Mouse (Mus musculus): ENCODE measurements at regions not wholly inside any gene's neighbourhood (a gene's known extent, or its start where the extent isn't known, plus 50 kb on each side); places are given as distances from the start of the nearest gene placed in this dataset.
A peak's percentile ranks its signal among the peaks of the same experiment; 100 is the strongest.

GRCm38 (mm10) chr15:59737247-59737646, 279.2 kb downstream of the 4933412E24Rik start:
- ATAC-seq (replicated peaks; ENCODE audit: extremely low read depth, insufficient read depth, low FRiP score), result no peak
- Histone ChIP-seq H3K36me3 (ENCODE audit: control insufficient read depth, insufficient read depth) (no peaks in the 10 kb centered on the region), H3K9me3 (replicated peaks; ENCODE audit: control insufficient read depth, low read length) (no peaks in the 10 kb centered on the region), H3K4me1 (ENCODE audit: control insufficient read depth, insufficient read depth, low read length) (no peaks in the 10 kb centered on the region; the same call in 1 of the 2 replicates), H3K4me2 (ENCODE audit: low read depth, low read length) (no peak overlapping the region), H3K27me3 (ENCODE audit: control insufficient read depth, insufficient read depth, low read length) (no peaks in the 10 kb centered on the region), H3K27ac (ENCODE audit: low read length) (no peak overlapping the region), H3K4me3 (ENCODE audit: low read length) (no peak overlapping the region), H3K9ac (ENCODE audit: low read length) (no peak overlapping the region)
- 62% methylated on average over 4 of the region's 4 CpGs for WGBS

GRCm38 (mm10) chr15:59734376-59734775, 282.0 kb downstream of the 4933412E24Rik start:
- Histone ChIP-seq H3K4me1 (ENCODE audit: control insufficient read depth, insufficient read depth, low read length) (no peaks in the 10 kb centered on the region), H3K4me2 (ENCODE audit: low read depth, low read length) (no peak overlapping the region), H3K27ac (ENCODE audit: low read length) (no peak overlapping the region), H3K4me3 (ENCODE audit: low read length) (no peak overlapping the region), H3K36me3 (ENCODE audit: control insufficient read depth, insufficient read depth) (no peaks in the 10 kb centered on the region), H3K9me3 (replicated peaks; ENCODE audit: control insufficient read depth, low read length) (no peaks in the 10 kb centered on the region), H3K27me3 (ENCODE audit: control insufficient read depth, insufficient read depth, low read length) (no peaks in the 10 kb centered on the region), H3K9ac (ENCODE audit: low read length) (no peak overlapping the region)
- WGBS, result 55% methylated on average over 1 of the region's 1 CpGs
- ATAC-seq (replicated peaks; ENCODE audit: extremely low read depth, insufficient read depth, low FRiP score), result no peak

- H3K4me2 ChIP-seq (ENCODE audit: low read depth, low read length), result no peak overlapping the region
- WGBS, result 83% methylated on average over 3 of the region's 3 CpGs
- H3K9me3 ChIP-seq (replicated peaks; ENCODE audit: control insufficient read depth, low read length), result no peaks in the 10 kb centered on the region
- H3K9ac ChIP-seq (ENCODE audit: low read length), result no peak overlapping the region
- H3K4me3 ChIP-seq (ENCODE audit: low read length), result no peak overlapping the region
- no peaks in the 10 kb centered on the region for H3K27me3 ChIP-seq (ENCODE audit: control insufficient read depth, insufficient read depth, low read length)
- no peak overlapping the region for H3K27ac ChIP-seq (ENCODE audit: low read length)
- ATAC-seq (replicated peaks; ENCODE audit: extremely low read depth, insufficient read depth, low FRiP score), result no peak
- no peaks in the 10 kb centered on the region for H3K36me3 ChIP-seq (ENCODE audit: control insufficient read depth, insufficient read depth)
- H3K4me1 ChIP-seq (ENCODE audit: control insufficient read depth, insufficient read depth, low read length), result no peaks in the 10 kb centered on the region
These were observed 282.5 kb downstream of the 4933412E24Rik start for GRCm38 (mm10) chr15:59733932-59734331.

GRCm38 (mm10) chr15:59733031-59733810, 283.2 kb downstream of the 4933412E24Rik start:
- no peaks in the 10 kb centered on the region for H3K4me1 ChIP-seq (ENCODE audit: control insufficient read depth, insufficient read depth, low read length)
- 72% methylated on average over 12 of the region's 12 CpGs for WGBS
- no peaks in the 10 kb centered on the region for H3K27me3 ChIP-seq (ENCODE audit: control insufficient read depth, insufficient read depth, low read length)

GRCm38 (mm10) chr15:59731129-59731528, 285.3 kb downstream of the 4933412E24Rik start:
- no peaks in the 10 kb centered on the region for H3K9me3 ChIP-seq (replicated peaks; ENCODE audit: control insufficient read depth, low read length)
- H3K36me3 ChIP-seq (ENCODE audit: control insufficient read depth, insufficient read depth), result no peaks in the 10 kb centered on the region
- H3K9ac ChIP-seq (ENCODE audit: low read length), result no peak overlapping the region
- H3K4me1 ChIP-seq (ENCODE audit: control insufficient read depth, insufficient read depth, low read length), result no peaks in the 10 kb centered on the region
- no peaks in the 10 kb centered on the region for H3K27me3 ChIP-seq (ENCODE audit: control insufficient read depth, insufficient read depth, low read length)
- H3K4me3 ChIP-seq (ENCODE audit: low read length), result no peak overlapping the region
- ATAC-seq (replicated peaks; ENCODE audit: extremely low read depth, insufficient read depth, low FRiP score), result no peak
- no peak overlapping the region for H3K27ac ChIP-seq (ENCODE audit: low read length)
- WGBS, result 73% methylated on average over 8 of the region's 8 CpGs
- H3K4me2 ChIP-seq (ENCODE audit: low read depth, low read length), result no peak overlapping the region

More at GRCm38 (mm10) chr15:59733031-59733810, 283.2 kb downstream of the 4933412E24Rik start:
- Histone ChIP-seq H3K36me3 (ENCODE audit: control insufficient read depth, insufficient read depth) (no peaks in the 10 kb centered on the region), H3K9me3 (replicated peaks; ENCODE audit: control insufficient read depth, low read length) (no peaks in the 10 kb centered on the region), H3K4me2 (ENCODE audit: low read depth, low read length) (no peak overlapping the region), H3K4me3 (ENCODE audit: low read length) (no peak overlapping the region), H3K9ac (ENCODE audit: low read length) (no peak overlapping the region), H3K27ac (ENCODE audit: low read length) (no peak overlapping the region)
- no peak for ATAC-seq (replicated peaks; ENCODE audit: extremely low read depth, insufficient read depth, low FRiP score)

- H3K4me2 ChIP-seq (ENCODE audit: low read depth, low read length), result no peak overlapping the region
- no peaks in the 10 kb centered on the region for H3K9me3 ChIP-seq (replicated peaks; ENCODE audit: control insufficient read depth, low read length)
- H3K27me3 ChIP-seq (ENCODE audit: control insufficient read depth, insufficient read depth, low read length), result no peaks in the 10 kb centered on the region
- no peak for ATAC-seq (replicated peaks; ENCODE audit: extremely low read depth, insufficient read depth, low FRiP score)
- H3K4me1 ChIP-seq (ENCODE audit: control insufficient read depth, insufficient read depth, low read length), result no peaks in the 10 kb centered on the region
- H3K36me3 ChIP-seq (ENCODE audit: control insufficient read depth, insufficient read depth), result no peaks in the 10 kb centered on the region
- no peak overlapping the region for H3K4me3 ChIP-seq (ENCODE audit: low read length)
- no peak overlapping the region for H3K9ac ChIP-seq (ENCODE audit: low read length)
- H3K27ac ChIP-seq (ENCODE audit: low read length), result peak overlapping the region; percentile 3; the same call in 1 of the 2 replicates
- 65% methylated on average over 11 of the region's 11 CpGs for WGBS
These were observed 287.4 kb downstream of the 4933412E24Rik start for GRCm38 (mm10) chr15:59728817-59729560.

GRCm38 (mm10) chr15:59728131-59728601, 288.2 kb downstream of the 4933412E24Rik start:
- Histone ChIP-seq H3K9me3 (replicated peaks; ENCODE audit: control insufficient read depth, low read length) (no peaks in the 10 kb centered on the region), H3K4me3 (ENCODE audit: low read length) (no peak overlapping the region), H3K4me1 (ENCODE audit: control insufficient read depth, insufficient read depth, low read length) (no peaks in the 10 kb centered on the region), H3K4me2 (ENCODE audit: low read depth, low read length) (no peak overlapping the region), H3K9ac (ENCODE audit: low read length) (no peak overlapping the region), H3K27me3 (ENCODE audit: control insufficient read depth, insufficient read depth, low read length) (no peaks in the 10 kb centered on the region), H3K27ac (ENCODE audit: low read length) (peak overlapping the region; percentile 3; the same call in 1 of the 2 replicates), H3K36me3 (ENCODE audit: control insufficient read depth, insufficient read depth) (no peaks in the 10 kb centered on the region)
- 62% methylated on average over 8 of the region's 8 CpGs for WGBS
- peak; percentile 18; the same call in 1 of the 2 replicates for ATAC-seq (replicated peaks; ENCODE audit: extremely low read depth, insufficient read depth, low FRiP score)

- no peak for ATAC-seq (replicated peaks; ENCODE audit: extremely low read depth, insufficient read depth, low FRiP score)
- WGBS, result 72% methylated on average over 4 of the region's 4 CpGs
- Histone ChIP-seq H3K4me2 (ENCODE audit: low read depth, low read length) (no peak overlapping the region), H3K27me3 (ENCODE audit: control insufficient read depth, insufficient read depth, low read length) (no peaks in the 10 kb centered on the region), H3K4me3 (ENCODE audit: low read length) (no peak overlapping the region), H3K36me3 (ENCODE audit: control insufficient read depth, insufficient read depth) (no peaks in the 10 kb centered on the region), H3K9ac (ENCODE audit: low read length) (no peak overlapping the region), H3K9me3 (replicated peaks; ENCODE audit: control insufficient read depth, low read length) (no peaks in the 10 kb centered on the region), H3K27ac (ENCODE audit: low read length) (no peak overlapping the region), H3K4me1 (ENCODE audit: control insufficient read depth, insufficient read depth, low read length) (no peaks in the 10 kb centered on the region)
These were observed 290.5 kb downstream of the 4933412E24Rik start for GRCm38 (mm10) chr15:59725881-59726280.
